Mouse (Mus musculus): Measurements from ENCODE around the gene Hoxd4.

The Hoxd4 gene

GRCm38 (mm10) chr2:74707599-74707998, 4.1 kb upstream of the Hoxd4 start:
- DNase-seq: peak; percentile 26

GRCm38 (mm10) chr2:74708676-74709075, 3.1 kb upstream of the Hoxd4 start:
- DNase-seq: peak; percentile 47

DNA sequence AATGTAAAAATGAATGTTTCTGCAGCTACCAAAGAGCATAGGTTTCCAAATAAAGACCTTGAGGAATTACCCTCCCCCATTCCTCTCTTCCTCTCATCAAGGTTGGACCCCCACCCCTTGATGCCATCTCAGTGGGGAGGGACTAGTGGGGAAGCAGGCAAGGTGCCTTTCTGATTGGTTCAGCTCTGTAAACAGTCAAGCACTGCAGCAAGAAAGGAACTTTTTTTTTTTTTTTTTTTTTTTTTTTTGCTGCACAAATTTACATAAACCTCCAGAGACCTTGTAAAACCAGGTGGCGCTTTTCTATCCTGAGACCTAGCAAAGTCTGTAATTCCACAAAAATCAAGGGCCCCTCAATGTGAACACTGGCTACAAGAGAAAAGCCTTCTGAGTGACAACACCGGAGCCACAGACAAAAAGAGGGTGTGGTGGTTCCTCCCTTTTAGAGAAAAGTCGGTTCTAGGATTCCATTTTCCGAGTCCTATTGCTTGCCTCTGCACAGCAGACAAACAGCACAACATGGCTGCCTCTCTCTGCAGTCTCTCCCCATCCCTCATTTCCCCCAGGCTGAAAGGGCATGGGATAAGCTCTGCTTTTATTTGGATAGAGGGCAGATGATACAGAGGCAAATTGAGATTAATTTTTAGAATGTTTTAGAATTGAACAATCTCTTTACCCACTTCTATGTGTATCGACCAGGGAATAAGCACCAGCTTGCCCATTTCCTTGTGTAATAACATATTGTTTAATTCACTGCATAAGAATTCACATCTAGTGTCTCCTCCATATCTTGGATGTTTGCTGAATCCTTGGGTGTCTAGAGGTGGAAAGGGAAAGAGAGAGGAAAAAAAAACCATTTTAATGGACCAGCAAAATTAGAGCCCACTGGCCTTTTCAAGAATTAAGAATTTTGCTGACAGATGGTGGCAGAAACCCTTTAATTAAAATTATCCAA, 2.0 kb upstream of the Hoxd4 start:
- DNase-seq: no peak

DNA sequence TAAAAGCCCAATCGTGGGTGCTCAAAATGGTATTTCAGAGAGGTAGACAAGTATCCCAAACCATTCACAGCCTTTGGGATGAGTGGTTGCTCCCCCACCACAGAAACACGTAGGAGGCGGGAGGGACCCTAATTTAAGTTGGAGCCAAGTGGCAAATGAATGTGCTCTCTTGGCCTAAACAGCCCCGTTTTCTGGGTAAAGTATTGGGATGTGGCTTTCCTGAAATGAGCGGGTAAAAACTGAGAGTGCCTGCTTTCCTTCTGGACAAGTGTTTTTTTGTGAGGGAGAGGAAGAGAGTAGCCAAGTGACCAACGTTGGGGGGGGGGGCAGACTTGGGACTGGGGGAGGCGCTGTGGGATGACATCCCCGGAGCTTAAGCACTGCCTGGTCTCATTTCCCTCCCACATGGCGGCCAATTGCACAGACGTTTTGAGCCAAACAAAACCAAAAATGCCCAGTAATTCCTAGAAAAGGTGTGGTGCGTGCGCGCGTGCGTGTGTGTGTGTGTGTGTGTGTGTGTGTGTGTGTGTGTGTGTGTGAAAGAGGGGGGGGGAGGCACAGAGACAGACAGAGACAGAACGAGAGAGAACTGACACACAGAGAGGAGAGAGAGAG, 693 bp upstream of the Hoxd4 start:
- peak; percentile 65 for DNase-seq

GRCm38 (mm10) chr2:74713239-74714150, 1.8 kb downstream of the Hoxd4 start:
- peak; percentile 33 for DNase-seq

DNA sequence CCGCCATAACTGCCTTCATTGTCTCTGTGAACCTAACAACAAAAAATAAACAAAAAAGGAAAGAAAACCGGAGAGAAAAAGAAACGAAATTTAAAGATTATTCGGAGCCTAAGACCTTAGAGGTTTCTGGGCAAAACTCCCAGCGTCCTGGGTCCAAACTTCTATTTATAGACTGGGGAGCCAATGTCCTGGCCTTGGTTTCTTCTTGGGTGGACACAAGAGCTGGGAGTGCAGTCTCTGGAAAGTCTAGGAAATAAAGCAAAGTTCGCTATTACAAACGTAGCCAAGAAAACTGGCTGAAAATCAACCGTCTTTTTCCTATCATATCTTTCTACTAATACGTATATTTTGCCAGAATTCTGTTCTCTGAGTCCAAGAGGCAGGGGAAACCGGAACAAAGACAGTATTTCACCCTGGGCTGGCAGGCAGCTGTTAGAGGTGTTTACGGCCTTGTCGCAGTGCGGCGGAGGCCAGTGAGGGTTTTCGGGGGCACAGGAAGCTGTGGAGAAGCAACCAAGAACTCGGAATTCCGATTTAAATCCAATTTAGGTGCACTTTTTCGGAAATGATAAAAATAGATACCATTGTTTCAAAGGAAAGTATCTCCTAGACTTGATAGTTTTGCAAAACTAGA, 2.5 kb downstream of the Hoxd4 start:
- DNase-seq: peak; percentile 56

GRCm38 (mm10) chr2:74714881-74715280, 3.2 kb downstream of the Hoxd4 start:
- DNase-seq: peak; percentile 79

GRCm38 (mm10) chr2:74715504-74716241, 3.9 kb downstream of the Hoxd4 start:
- peak; percentile 98 for DNase-seq

- DNase-seq: no peak
Observed at GRCm38 (mm10) chr2:74720384-74720783, 8.7 kb downstream of the Hoxd4 start.

DNA sequence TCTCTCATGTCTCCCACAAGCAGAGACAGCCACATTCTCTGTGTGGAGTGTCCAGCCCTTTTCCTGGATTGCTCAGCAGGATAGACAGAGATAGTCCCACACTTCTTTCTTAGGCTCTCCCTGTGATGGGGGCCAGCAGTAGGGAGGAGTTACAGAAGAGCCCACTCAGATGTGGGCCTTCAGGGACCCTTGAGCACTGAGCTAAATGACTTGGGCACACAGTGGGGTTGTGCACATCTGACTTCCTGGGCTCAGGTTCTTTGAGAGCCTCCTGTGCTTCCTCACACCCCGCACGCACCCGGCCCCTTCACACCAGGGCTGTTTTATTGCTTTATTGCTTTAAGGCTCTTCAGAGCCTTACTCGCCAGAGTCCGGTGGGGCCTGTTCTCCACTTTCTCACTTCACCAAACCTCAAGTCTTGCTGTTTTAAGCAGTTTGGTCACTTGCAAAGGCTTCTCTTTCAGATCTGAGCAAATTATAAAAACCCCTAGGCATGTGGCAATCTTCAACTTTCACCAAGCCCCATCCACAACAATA, 9.3 kb downstream of the Hoxd4 start:
- no peak for DNase-seq

DNA sequence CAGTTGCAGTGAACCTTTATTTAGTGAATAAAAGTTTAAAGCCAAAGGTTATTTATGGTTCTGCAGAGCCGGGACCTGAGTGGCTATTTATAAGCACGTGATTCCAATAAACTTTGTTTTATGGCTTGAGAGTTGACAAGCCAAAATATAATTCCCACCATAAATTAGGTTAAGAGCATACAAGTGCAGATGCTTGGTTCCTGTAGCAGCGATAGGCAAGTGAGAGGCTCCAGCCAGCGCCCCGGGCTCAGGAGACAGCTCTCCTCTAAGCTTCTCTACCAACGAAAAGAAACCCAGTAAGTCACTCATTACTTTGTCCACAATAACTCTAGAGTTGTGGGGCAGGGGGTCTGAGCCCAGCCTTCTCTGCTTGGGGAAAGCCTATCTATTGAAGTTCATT, 10.2 kb downstream of the Hoxd4 start:
- peak; percentile 65 for DNase-seq

- DNase-seq: no peak
Observed at GRCm38 (mm10) chr2:74722949-74723348, 11.2 kb downstream of the Hoxd4 start.

DNA sequence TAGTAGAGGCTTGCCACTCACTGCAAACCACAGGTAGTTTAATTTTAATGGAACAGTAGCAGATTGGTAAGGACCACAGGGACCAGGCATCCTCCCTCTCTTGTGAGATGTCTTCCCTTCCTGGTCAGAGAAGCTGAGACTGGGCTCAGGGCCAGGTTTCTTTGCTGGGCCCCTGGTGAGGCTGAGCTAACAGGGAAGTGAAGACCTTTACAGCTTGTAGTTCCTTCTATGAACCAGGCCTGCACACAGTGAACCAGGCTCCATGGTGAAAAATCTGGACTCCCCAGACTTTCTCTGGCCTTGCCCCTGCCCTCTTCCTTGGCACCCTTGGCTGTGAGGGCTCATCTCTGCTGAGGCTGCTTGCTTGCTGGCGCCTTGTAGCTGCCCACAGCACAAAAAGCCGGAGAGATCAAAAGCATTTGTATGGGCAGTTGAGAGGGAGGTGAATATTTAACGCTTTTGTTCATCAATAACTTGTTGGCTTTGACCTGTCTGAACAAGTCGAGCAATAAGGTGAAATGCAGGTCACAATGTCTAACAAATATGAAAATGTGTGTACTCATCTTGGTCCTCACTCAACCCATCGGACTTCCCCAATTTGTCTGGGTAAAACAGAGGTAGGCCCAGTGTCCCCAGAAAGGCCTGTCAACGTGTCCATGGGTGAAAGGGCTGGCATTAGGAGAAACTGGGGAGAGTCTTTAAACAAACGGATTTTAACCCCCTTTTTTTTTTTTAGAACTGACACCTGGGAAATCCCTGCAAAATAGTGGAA, 12.7 kb downstream of the Hoxd4 start:
- peak; percentile 80 for DNase-seq

DNA sequence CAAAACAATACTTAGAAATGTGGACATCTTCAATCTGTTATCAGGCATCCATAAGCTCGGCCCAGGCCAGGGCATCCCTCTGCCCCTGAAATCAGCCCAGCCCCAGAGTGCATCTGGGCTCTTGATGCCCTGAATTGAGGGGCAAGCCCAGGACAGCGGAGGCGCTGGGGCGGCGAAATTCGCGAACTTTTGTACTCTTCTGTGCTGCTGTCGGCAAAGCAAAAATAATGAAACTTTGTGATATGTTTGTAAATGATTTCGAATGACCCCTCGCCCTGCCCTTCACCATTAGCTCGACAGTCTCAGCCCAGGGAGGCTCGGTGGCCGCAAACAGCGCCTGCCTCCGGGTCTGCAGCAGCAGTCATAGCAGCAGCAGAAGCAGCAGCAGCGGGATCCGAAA, 13.4 kb downstream of the Hoxd4 start:
- DNase-seq: peak; percentile 27

DNA sequence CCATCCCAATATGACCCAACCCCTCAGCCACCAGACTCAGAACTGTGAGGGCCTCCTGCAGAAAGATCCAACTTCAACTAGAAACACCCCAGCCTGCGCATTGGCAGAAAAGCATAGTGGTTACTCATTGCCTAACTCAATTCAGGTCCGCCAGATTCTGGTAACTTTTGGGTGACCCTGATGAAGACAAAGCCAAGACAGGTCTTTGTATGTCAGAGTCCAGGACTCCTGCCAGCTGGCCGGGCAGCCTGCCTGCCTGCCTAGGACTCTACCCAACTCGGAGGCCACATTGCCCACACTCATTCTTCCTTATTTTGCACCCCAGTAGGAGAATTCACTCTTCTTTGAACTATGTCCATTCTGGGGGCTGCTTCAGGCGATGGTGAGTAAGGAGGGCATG, 14.8 kb downstream of the Hoxd4 start, which contains the start of gene Gm28230:
Gm28230 (plus strand) TSS at position 178 of the 400 bp plus-strand sequence.
- DNase-seq: no peak

DNA sequence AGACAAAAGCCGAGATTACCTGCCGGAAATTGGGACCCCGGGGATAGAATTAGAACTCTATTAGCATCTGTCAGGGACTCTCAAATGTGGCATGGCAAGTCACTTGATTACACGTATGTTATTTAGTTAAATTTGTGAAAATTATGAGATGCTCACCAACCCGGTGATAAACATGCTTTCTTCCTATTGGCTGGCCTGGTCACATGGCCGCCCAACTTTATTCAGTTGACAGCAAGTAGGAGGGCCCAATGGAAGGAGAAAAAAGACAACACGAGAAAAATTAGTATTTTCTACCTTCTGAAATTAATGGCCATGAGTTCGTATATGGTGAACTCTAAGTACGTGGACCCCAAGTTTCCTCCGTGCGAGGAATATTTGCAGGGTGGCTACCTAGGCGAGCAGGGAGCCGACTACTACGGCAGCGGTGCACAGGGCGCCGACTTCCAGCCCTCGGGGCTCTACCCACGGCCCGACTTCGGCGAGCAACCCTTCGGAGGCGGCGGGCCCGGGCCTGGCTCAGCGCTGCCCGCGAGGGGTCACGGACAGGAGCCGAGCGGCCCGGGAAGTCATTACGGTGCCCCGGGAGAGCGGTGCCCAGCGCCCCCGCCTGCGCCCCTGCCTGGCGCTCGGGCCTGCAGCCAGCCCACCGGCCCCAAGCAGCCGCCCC, 15.4 kb downstream of the Hoxd4 start:
- DNase-seq: no peak

DNA sequence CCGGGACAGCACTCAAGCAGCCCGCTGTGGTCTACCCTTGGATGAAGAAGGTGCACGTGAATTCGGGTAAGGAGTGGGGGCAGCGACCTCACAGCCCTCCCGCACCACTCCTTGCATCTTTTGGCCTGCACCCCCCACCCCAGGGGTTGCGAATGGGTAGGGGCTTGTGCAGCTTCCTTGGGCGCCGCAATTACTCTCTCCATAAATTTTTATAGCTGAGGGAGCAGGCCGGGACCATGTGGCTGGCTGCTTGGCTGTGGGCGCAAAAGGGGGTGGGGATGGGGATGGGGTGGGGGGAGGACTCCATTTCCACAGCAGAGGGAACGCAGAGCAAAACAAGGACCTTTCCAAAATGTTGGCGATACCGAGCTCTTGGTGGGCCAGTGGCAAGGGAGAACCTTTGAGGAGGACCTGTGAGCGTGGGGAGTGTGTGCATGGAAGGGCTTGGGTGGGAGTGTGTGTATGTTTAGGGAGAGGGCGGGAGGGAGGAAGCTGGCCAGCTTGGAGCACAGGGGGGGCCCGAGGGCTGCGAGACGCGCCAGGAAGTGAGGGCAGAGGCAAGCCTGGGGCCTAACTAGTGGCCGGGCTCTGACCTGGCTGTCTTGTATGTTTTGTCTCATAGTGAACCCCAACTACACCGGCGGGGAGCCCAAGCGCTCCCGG, 16.0 kb downstream of the Hoxd4 start:
- DNase-seq: no peak

DNA sequence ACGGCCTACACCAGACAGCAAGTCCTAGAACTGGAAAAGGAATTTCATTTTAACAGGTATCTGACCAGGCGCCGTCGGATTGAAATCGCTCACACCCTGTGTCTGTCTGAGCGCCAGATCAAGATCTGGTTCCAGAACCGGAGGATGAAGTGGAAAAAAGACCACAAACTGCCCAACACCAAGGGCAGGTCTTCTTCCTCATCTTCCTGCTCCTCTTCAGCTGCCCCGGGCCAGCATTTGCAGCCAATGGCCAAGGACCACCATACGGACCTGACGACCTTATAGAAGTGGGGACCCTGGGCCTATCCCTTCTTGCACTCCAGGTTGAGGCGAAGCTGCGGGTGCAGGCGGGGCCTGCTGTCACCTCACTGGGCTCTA, 16.6 kb downstream of the Hoxd4 start:
- no peak for DNase-seq

GRCm38 (mm10) chr2:74730331-74730730, 18.6 kb downstream of the Hoxd4 start:
- no peak for DNase-seq

DNA sequence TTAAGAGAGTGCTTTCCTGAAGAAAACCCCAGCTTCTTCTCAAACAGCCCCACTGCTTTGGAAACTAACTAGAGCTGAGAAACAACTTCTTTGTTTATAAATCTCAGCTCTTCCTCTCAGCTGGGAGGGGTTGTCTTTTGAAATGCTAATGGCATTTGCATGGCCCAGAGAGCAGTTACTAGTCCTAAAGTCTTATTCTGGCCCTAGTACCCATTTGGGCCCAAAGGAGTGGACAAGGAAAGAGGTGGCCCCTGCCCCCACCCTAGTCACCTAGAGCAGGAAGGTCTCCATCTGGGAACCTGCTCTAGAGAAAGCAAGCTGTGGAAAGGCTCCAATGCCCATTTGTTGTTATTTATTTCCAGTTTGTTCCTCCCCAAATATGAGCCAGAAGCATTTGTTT, 19.3 kb downstream of the Hoxd4 start:
- no peak for DNase-seq

Measured in kidney, postnatal 10 days (tissue).